Mouse (Mus musculus): ENCODE measurements around the gene Lims1.
"Not testable (repeated sequence)": the region's sequence is repeated elsewhere in the genome, so short reads cannot be mapped to it uniquely, and the experiment has no call there.

The Lims1 gene

GRCm38 (mm10) chr10:58323028-58323991, at the start of gene Lims1:
Gene Lims1 (plus strand): TSS chr10:58323466.
- peak; percentile 98 for DNase-seq

- DNase-seq, result no peak
Measured at GRCm38 (mm10) chr10:58282238-58282637, 41.0 kb upstream of the Lims1 start.

GRCm38 (mm10) chr10:58290742-58291141, 32.5 kb upstream of the Lims1 start:
- DNase-seq, result no peak

- peak; percentile 67 for DNase-seq
Measured at GRCm38 (mm10) chr10:58294246-58294645, 29.0 kb upstream of the Lims1 start.

GRCm38 (mm10) chr10:58295605-58296004, 27.7 kb upstream of the Lims1 start:
- no peak for DNase-seq

GRCm38 (mm10) chr10:58304996-58305395, 18.3 kb upstream of the Lims1 start:
- DNase-seq, result no peak

GRCm38 (mm10) chr10:58306897-58307296, 16.4 kb upstream of the Lims1 start:
- no peak for DNase-seq

GRCm38 (mm10) chr10:58310791-58311190, 12.5 kb upstream of the Lims1 start:
- DNase-seq, result no peak

- DNase-seq, result no peak
Measured at GRCm38 (mm10) chr10:58312887-58313286, 10.4 kb upstream of the Lims1 start.

GRCm38 (mm10) chr10:58320881-58321280, 2.4 kb upstream of the Lims1 start:
- no peak for DNase-seq

- no peak for DNase-seq
Measured at GRCm38 (mm10) chr10:58322361-58323027, 772 bp upstream of the Lims1 start.

GRCm38 (mm10) chr10:58326271-58326670, 3.0 kb downstream of the Lims1 start:
- no peak for DNase-seq

GRCm38 (mm10) chr10:58327836-58328235, 4.6 kb downstream of the Lims1 start:
- DNase-seq, result not testable (repeated sequence)

- no peak for DNase-seq
Measured at GRCm38 (mm10) chr10:58328517-58329108, 5.3 kb downstream of the Lims1 start.

GRCm38 (mm10) chr10:58330635-58331034, 7.4 kb downstream of the Lims1 start:
- no peak for DNase-seq

GRCm38 (mm10) chr10:58331741-58332140, 8.5 kb downstream of the Lims1 start:
- DNase-seq, result no peak

GRCm38 (mm10) chr10:58333414-58333813, 10.1 kb downstream of the Lims1 start:
- no peak for DNase-seq

GRCm38 (mm10) chr10:58336156-58336555, 12.9 kb downstream of the Lims1 start:
- no peak for DNase-seq

GRCm38 (mm10) chr10:58337091-58337490, 13.8 kb downstream of the Lims1 start:
- DNase-seq, result not testable (repeated sequence)

GRCm38 (mm10) chr10:58338590-58338989, 15.3 kb downstream of the Lims1 start:
- DNase-seq, result no peak

- DNase-seq, result peak; percentile 35
Measured at GRCm38 (mm10) chr10:58341685-58342084, 18.4 kb downstream of the Lims1 start.

- no peak for DNase-seq
Measured at GRCm38 (mm10) chr10:58342199-58342598, 18.9 kb downstream of the Lims1 start.

GRCm38 (mm10) chr10:58343552-58343951, 20.3 kb downstream of the Lims1 start:
- DNase-seq, result no peak

GRCm38 (mm10) chr10:58350600-58350999, 27.3 kb downstream of the Lims1 start:
- DNase-seq, result no peak

Measured in layer of hippocampus, adult 9-11 months (tissue).